Mouse (Mus musculus) kidney, embryonic 16.5 days (tissue): Measurements from ENCODE around the gene Rala. TPM values are rescaled to one million over a fixed set of nuclear protein-coding genes. Genes with fewer than 3 reads are reported as not detected.
A peak's percentile ranks its signal among the peaks of the same experiment; 100 is the strongest.
"Not testable (repeated sequence)": the region's sequence is repeated elsewhere in the genome, so short reads cannot be mapped to it uniquely, and the experiment has no call there.

ENCODE experiments used
- ATAC-seq: fragments of 200-750 bp; cut with Nextera tagmentation; 2 replicates; pipeline ENCODE4 v1.8.0; 2017; ENCODE audit warnings: moderate TSS enrichment; ENCODE audit not compliant: low FRiP score, low TSS enrichment
- H3K27ac ChIP-seq: fragments of 300-500 bp; sonication (generic); 2 replicates; pipeline ENCODE4 v1.5.1; 2014; ENCODE audit warnings: low read length
- H3K27me3 ChIP-seq: fragments of 300-500 bp; sonication (generic); 2 replicates; pipeline ENCODE4 v1.6.1; 2014; ENCODE audit warnings: low read length, control low read depth, mixed read lengths; ENCODE audit not compliant: insufficient read depth
- H3K36me3 ChIP-seq: fragments of 300-500 bp; sonication (generic); 2 replicates; pipeline ENCODE4 v1.6.1; 2014; ENCODE audit warnings: low read length, control low read depth, mixed read lengths; ENCODE audit not compliant: insufficient read depth
- H3K4me1 ChIP-seq: fragments of 300-500 bp; sonication (generic); 2 replicates; pipeline ENCODE4 v1.6.1; 2014; ENCODE audit warnings: low read length, control low read depth, mixed read lengths; ENCODE audit not compliant: insufficient read depth
- H3K4me2 ChIP-seq: fragments of 300-500 bp; sonication (generic); replicated peaks from 2 replicates; pipeline ENCODE4 v1.6.1; 2014; ENCODE audit warnings: low read depth, low read length
- H3K4me3 ChIP-seq: fragments of 300-500 bp; sonication (generic); 2 replicates; pipeline ENCODE4 v1.5.1; 2014; ENCODE audit warnings: mild to moderate bottlenecking, low read length
- H3K9ac ChIP-seq: fragments of 300-500 bp; sonication (generic); replicated peaks from 2 replicates; pipeline ENCODE4 v1.6.1; 2014; ENCODE audit warnings: low read length
- H3K9me3 ChIP-seq: fragments of 300-500 bp; sonication (generic); 2 replicates; pipeline ENCODE4 v1.6.1; 2016; ENCODE audit warnings: low read length, control low read depth
- WGBS: fragments of 180-500 bp; shearing (Covaris S2); extraction: QIAGEN DNeasy Blood & Tissue Kit; methylation state at CpG from one replicate; pipeline ENCODE4 v1.1.7; 2014; 5-methylcytosine and 5-hydroxymethylcytosine counted together
- polyA plus RNA-seq: library from polyadenylated mRNA; unstranded; fragments of >200 nt; fragmentation: Nextera tagmentation; extraction: Ambion mirVana; gene quantifications from 2 replicates; pipeline ENCODE4 v1.2.1, GENCODE M21; 2015

The Rala gene
- polyA plus RNA-seq, 1 experiment from 2014 or later: 105 TPM

GRCm38 (mm10) chr13:17974734-17975133 lies 30.7 kb upstream of the Rala start:
- Histone ChIP-seq H3K9ac (no peak overlapping the region), H3K4me3 (no peak overlapping the region), H3K4me1 (no peaks in the 10 kb centered on the region), H3K4me2 (no peak overlapping the region), H3K36me3 (no peaks in the 10 kb centered on the region), H3K9me3 (peaks cover 3% of the 10 kb centered on the region; the same call in 1 of the 2 replicates), H3K27me3 (no peaks in the 10 kb centered on the region), H3K27ac (no peak overlapping the region)
- ATAC-seq: no peak
- 93% methylated on average over 9 of the region's 9 CpGs for WGBS

- no peak overlapping the region for H3K4me3 ChIP-seq
- H3K36me3 ChIP-seq: no peaks in the 10 kb centered on the region
- no peak overlapping the region for H3K4me2 ChIP-seq
- no peak for ATAC-seq
- no peaks in the 10 kb centered on the region for H3K27me3 ChIP-seq
- H3K27ac ChIP-seq: no peak overlapping the region
- no peaks in the 10 kb centered on the region for H3K4me1 ChIP-seq
- H3K9me3 ChIP-seq: no peaks in the 10 kb centered on the region
- no peak overlapping the region for H3K9ac ChIP-seq
- WGBS: 85% methylated on average over 7 of the region's 7 CpGs
Observed at GRCm38 (mm10) chr13:17960613-17961012, 16.6 kb upstream of the Rala start.

- Histone ChIP-seq H3K4me2 (no peak overlapping the region), H3K27me3 (no peaks in the 10 kb centered on the region), H3K27ac (no peak overlapping the region), H3K9me3 (no peaks in the 10 kb centered on the region), H3K4me1 (no peaks in the 10 kb centered on the region), H3K9ac (no peak overlapping the region), H3K4me3 (no peak overlapping the region), H3K36me3 (no peaks in the 10 kb centered on the region)
- 71% methylated on average over 1 of the region's 1 CpGs for WGBS
- no peak for ATAC-seq
Observed at GRCm38 (mm10) chr13:17954282-17954681, 10.2 kb upstream of the Rala start.

GRCm38 (mm10) chr13:17950581-17950980 lies 6.5 kb upstream of the Rala start:
- not testable (repeated sequence) for H3K9ac ChIP-seq, H3K9me3 ChIP-seq, H3K27ac ChIP-seq, H3K4me2 ChIP-seq, H3K36me3 ChIP-seq, ATAC-seq, H3K4me1 ChIP-seq, H3K27me3 ChIP-seq, H3K4me3 ChIP-seq
- WGBS: 88% methylated on average over 8 of the region's 8 CpGs

GRCm38 (mm10) chr13:17949555-17949954 lies 5.5 kb upstream of the Rala start:
- no peak for ATAC-seq
- Histone ChIP-seq H3K9me3 (no peaks in the 10 kb centered on the region), H3K9ac (no peak overlapping the region), H3K27me3 (no peaks in the 10 kb centered on the region), H3K4me2 (no peak overlapping the region), H3K4me1 (no peaks in the 10 kb centered on the region; the same call in 1 of the 2 replicates), H3K4me3 (no peak overlapping the region), H3K27ac (no peak overlapping the region), H3K36me3 (no peaks in the 10 kb centered on the region)
- 79% methylated on average over 18 of the region's 18 CpGs for WGBS

- Histone ChIP-seq H3K9ac (peak overlapping the region; percentile 96), H3K4me2 (peak overlapping the region; percentile 81), H3K27me3 (no peaks in the 10 kb centered on the region), H3K4me1 (peaks cover 7% of the 10 kb centered on the region), H3K9me3 (no peaks in the 10 kb centered on the region), H3K27ac (peak overlapping the region; percentile 92), H3K36me3 (no peaks in the 10 kb centered on the region; the same call in 1 of the 2 replicates), H3K4me3 (peak overlapping the region; percentile 94)
- WGBS: under 1% methylated on average over 52 of the region's 70 CpGs
- ATAC-seq: peak; percentile 88
Observed at GRCm38 (mm10) chr13:17943306-17944077, 547 bp downstream of the Rala start.

GRCm38 (mm10) chr13:17942338-17942737 lies 1.7 kb downstream of the Rala start:
- Histone ChIP-seq H3K4me2 (no peak overlapping the region; the same call in 1 of the 2 replicates), H3K36me3 (no peaks in the 10 kb centered on the region; the same call in 1 of the 2 replicates), H3K9me3 (no peaks in the 10 kb centered on the region), H3K27ac (no peak overlapping the region), H3K4me1 (peaks cover 7% of the 10 kb centered on the region), H3K4me3 (no peak overlapping the region), H3K9ac (no peak overlapping the region), H3K27me3 (no peaks in the 10 kb centered on the region)
- no peak for ATAC-seq
- WGBS: 65% methylated on average over 6 of the region's 6 CpGs

- no peak for ATAC-seq
- Histone ChIP-seq H3K27ac (no peak overlapping the region), H3K4me1 (no peaks in the 10 kb centered on the region), H3K36me3 (peaks cover 3% of the 10 kb centered on the region; the same call in 1 of the 2 replicates), H3K9ac (no peak overlapping the region), H3K4me2 (no peak overlapping the region), H3K4me3 (no peak overlapping the region), H3K9me3 (no peaks in the 10 kb centered on the region), H3K27me3 (no peaks in the 10 kb centered on the region)
- WGBS: 71% methylated on average over 1 of the region's 1 CpGs
Observed at GRCm38 (mm10) chr13:17907309-17907708, 36.7 kb downstream of the Rala start.

- H3K4me3 ChIP-seq: no peak overlapping the region
- 81% methylated on average over 4 of the region's 4 CpGs for WGBS
- no peak for ATAC-seq
- no peaks in the 10 kb centered on the region for H3K27me3 ChIP-seq
- no peaks in the 10 kb centered on the region for H3K9me3 ChIP-seq
- peaks cover 3% of the 10 kb centered on the region; the same call in 1 of the 2 replicates for H3K36me3 ChIP-seq
- H3K27ac ChIP-seq: no peak overlapping the region
- H3K4me2 ChIP-seq: no peak overlapping the region
- no peaks in the 10 kb centered on the region for H3K4me1 ChIP-seq
- H3K9ac ChIP-seq: no peak overlapping the region
Observed at GRCm38 (mm10) chr13:17901474-17901873, 42.6 kb downstream of the Rala start.

- Histone ChIP-seq H3K9me3 (no peaks in the 10 kb centered on the region), H3K36me3 (peaks cover 7% of the 10 kb centered on the region; the same call in 1 of the 2 replicates), H3K27ac (no peak overlapping the region), H3K4me1 (no peaks in the 10 kb centered on the region), H3K4me2 (no peak overlapping the region), H3K9ac (no peak overlapping the region), H3K4me3 (no peak overlapping the region), H3K27me3 (no peaks in the 10 kb centered on the region)
- WGBS: 86% methylated on average over 5 of the region's 5 CpGs
- no peak for ATAC-seq
Observed at GRCm38 (mm10) chr13:17900641-17901040, 43.4 kb downstream of the Rala start.
